Mouse (Mus musculus) liver, postnatal 0 days (tissue): ENCODE data around the gene Gns.

Source experiments
- CTCF ChIP-seq: sonication (generic); IDR thresholded peaks from 2 replicates; pipeline ENCODE4 v1.5.1; 2016; ENCODE audit warnings: antibody characterized with exemption, low read depth
- EP300 ChIP-seq: IDR thresholded peaks from 2 replicates; pipeline ENCODE4 v1.6.1; 2016; ENCODE audit warnings: antibody characterized with exemption, low read depth, mild to moderate bottlenecking

GRCm38 (mm10) chr10:121436693-121437092 is 71.8 kb downstream of the Gns start:
- no peak for TF ChIP-seq CTCF
- TF ChIP-seq EP300: no peak
